Mouse (Mus musculus): Measurements from ENCODE around the gene Iqgap2.

- TF ChIP-seq GATA1 (IDR thresholded peaks at IDR 0.05; ENCODE audit: low read length), result no peak
- no peak for TF ChIP-seq TAL1 (IDR thresholded peaks at IDR 0.05; ENCODE audit: low read length)
These were observed 54.8 kb downstream of the Iqgap2 start for GRCm38 (mm10) chr13:95836944-95837343.
